Mouse (Mus musculus) olfactory bulb, adult 2 months (tissue): ENCODE results near the gene Syt13. TPM values are rescaled to one million over a fixed set of nuclear protein-coding genes. Genes with fewer than 3 reads are reported as not detected.

ENCODE experiments used
- H3K27ac ChIP-seq: fragments of 200-500 bp; 2 replicates; pipeline ENCODE4 v1.5.1; 2012; ENCODE audit warnings: low read depth, low read length; ENCODE audit not compliant: insufficient read depth
- H3K4me1 ChIP-seq: fragments of 200-500 bp; 2 replicates; pipeline ENCODE4 v1.6.1; 2012; ENCODE audit warnings: low read length; ENCODE audit not compliant: control insufficient read depth, insufficient read depth
- H3K4me3 ChIP-seq: fragments of 200-500 bp; 2 replicates; pipeline ENCODE4 v1.5.1; 2012; ENCODE audit warnings: mild to moderate bottlenecking, low read depth, low read length, moderate library complexity; ENCODE audit not compliant: insufficient read depth
- CTCF ChIP-seq: fragments of 200-500 bp; IDR thresholded peaks from 2 replicates; pipeline ENCODE4 v1.5.1; 2012; ENCODE audit warnings: low read depth, mild to moderate bottlenecking, low read length, moderate library complexity; ENCODE audit not compliant: insufficient read depth
- POLR2A ChIP-seq: fragments of 200-500 bp; IDR thresholded peaks from 2 replicates; pipeline ENCODE4 v1.6.1; 2012; ENCODE audit warnings: mild to moderate bottlenecking, low read depth, low read length, moderate library complexity; ENCODE audit not compliant: insufficient read depth
- WGBS: fragments of 180-500 bp; shearing (Covaris S2); methylation state at CpG from one replicate; pipeline ENCODE4 v1.1.7; 2018; 5-methylcytosine and 5-hydroxymethylcytosine counted together
- polyA plus RNA-seq: library from polyadenylated mRNA; stranded (reverse); fragments of >200 nt; gene quantifications from 2 replicates; pipeline ENCODE4 v1.2.4, GENCODE M21; 2012; ENCODE audit warnings: low replicate concordance; ENCODE audit not compliant: missing spikeins, insufficient read depth, insufficient read length

Syt13 gene
- 122 TPM in 1 of 2 replicates, not detected in the other for polyA plus RNA-seq

- Histone ChIP-seq H3K4me1 (peaks cover 25% of the 10 kb centered on the region), H3K4me3 (peak within 1 kb of the TSS; percentile 60), H3K27ac (no peak within 1 kb of the TSS)
- under 1% methylated on average over 38 of the region's 38 CpGs for WGBS
- TF ChIP-seq CTCF = no peak
These were observed at the start of gene Syt13 for GRCm38 (mm10) chr2:92914933-92915553. Gene Syt13 (plus strand): TSS chr2:92915098.

- no peaks in the 10 kb centered on the region for H3K4me1 ChIP-seq
- no peak overlapping the region for H3K4me3 ChIP-seq
- no peak overlapping the region for H3K27ac ChIP-seq
- TF ChIP-seq POLR2A (no peak), CTCF (no peak)
- 56% methylated on average over 2 of the region's 2 CpGs for WGBS
These were observed 48.3 kb upstream of the Syt13 start for GRCm38 (mm10) chr2:92866616-92867015.

- no peak overlapping the region for H3K4me3 ChIP-seq
- H3K4me1 ChIP-seq = no peaks in the 10 kb centered on the region
- no peak overlapping the region for H3K27ac ChIP-seq
- WGBS = 42% methylated on average over 10 of the region's 10 CpGs
- TF ChIP-seq CTCF (no peak), POLR2A (no peak)
These were observed 44.6 kb upstream of the Syt13 start for GRCm38 (mm10) chr2:92870139-92870836.

GRCm38 (mm10) chr2:92871093-92871686 lies 43.7 kb upstream of the Syt13 start:
- H3K4me1 ChIP-seq = no peaks in the 10 kb centered on the region
- TF ChIP-seq CTCF (no peak), POLR2A (no peak)
- 54% methylated on average over 7 of the region's 7 CpGs for WGBS
- H3K4me3 ChIP-seq = no peak overlapping the region
- no peak overlapping the region for H3K27ac ChIP-seq

- WGBS = 94% methylated on average over 4 of the region's 4 CpGs
- TF ChIP-seq CTCF = no peak
- TF ChIP-seq POLR2A = no peak
- Histone ChIP-seq H3K4me3 (no peak overlapping the region), H3K4me1 (no peaks in the 10 kb centered on the region), H3K27ac (no peak overlapping the region)
These were observed 42.2 kb upstream of the Syt13 start for GRCm38 (mm10) chr2:92872652-92873051.

- H3K4me1 ChIP-seq = no peaks in the 10 kb centered on the region
- no peak overlapping the region for H3K27ac ChIP-seq
- TF ChIP-seq POLR2A (no peak), CTCF (no peak)
- 75% methylated on average over 1 of the region's 1 CpGs for WGBS
- no peak overlapping the region for H3K4me3 ChIP-seq
These were observed 40.3 kb upstream of the Syt13 start for GRCm38 (mm10) chr2:92874592-92874991.

GRCm38 (mm10) chr2:92877488-92877887 lies 37.4 kb upstream of the Syt13 start:
- TF ChIP-seq POLR2A (no peak), CTCF (no peak)
- no peak overlapping the region for H3K4me3 ChIP-seq
- no peaks in the 10 kb centered on the region for H3K4me1 ChIP-seq
- no peak overlapping the region for H3K27ac ChIP-seq
- 63% methylated on average over 3 of the region's 3 CpGs for WGBS

- no peak overlapping the region for H3K4me3 ChIP-seq
- TF ChIP-seq POLR2A (no peak), CTCF (peak; percentile 56; the same call in 1 of the 2 replicates)
- 9% methylated on average over 15 of the region's 15 CpGs for WGBS
- no peaks in the 10 kb centered on the region; the same call in 1 of the 2 replicates for H3K4me1 ChIP-seq
- no peak overlapping the region for H3K27ac ChIP-seq
These were observed 31.6 kb upstream of the Syt13 start for GRCm38 (mm10) chr2:92883039-92883911.

GRCm38 (mm10) chr2:92883912-92884243 lies 31.0 kb upstream of the Syt13 start:
- WGBS = 0% methylated on average over 2 of the region's 2 CpGs
- Histone ChIP-seq H3K27ac (no peak overlapping the region), H3K4me3 (no peak overlapping the region), H3K4me1 (no peaks in the 10 kb centered on the region; the same call in 1 of the 2 replicates)
- TF ChIP-seq POLR2A (no peak), CTCF (no peak)
